Mouse (Mus musculus) gastrocnemius, postnatal 36 days (tissue): ENCODE results near the gene Eci1. TPM values are rescaled to one million over a fixed set of nuclear protein-coding genes. Genes with fewer than 3 reads are reported as not detected.
"Not testable (repeated sequence)": the region's sequence is repeated elsewhere in the genome, so short reads cannot be mapped to it uniquely, and the experiment has no call there.

ENCODE experiments used
- DNase-seq, 2 experiments: peaks; one replicate each; pipeline ENCODE4 v3.0.0; 2022
- intact Hi-C: fragments of 180-260 bp; cut with DNase I; formaldehyde crosslinking; loops from one replicate; pipeline ENCODE4 v1.15.1; 2025
- total RNA-seq, 2 experiments: library from RNA; stranded (reverse); gene quantifications; 2 replicates each; pipeline ENCODE4 v1.2.3; 2021

The Eci1 gene
- total RNA-seq, 2 experiments from 2014 or later: 129 to 179 TPM

- intact Hi-C loops: no loop called here
- DNase-seq: no peak
Measured at GRCm38 (mm10) chr17:24429201-24429983, 3.0 kb downstream of the Eci1 start.

DNA sequence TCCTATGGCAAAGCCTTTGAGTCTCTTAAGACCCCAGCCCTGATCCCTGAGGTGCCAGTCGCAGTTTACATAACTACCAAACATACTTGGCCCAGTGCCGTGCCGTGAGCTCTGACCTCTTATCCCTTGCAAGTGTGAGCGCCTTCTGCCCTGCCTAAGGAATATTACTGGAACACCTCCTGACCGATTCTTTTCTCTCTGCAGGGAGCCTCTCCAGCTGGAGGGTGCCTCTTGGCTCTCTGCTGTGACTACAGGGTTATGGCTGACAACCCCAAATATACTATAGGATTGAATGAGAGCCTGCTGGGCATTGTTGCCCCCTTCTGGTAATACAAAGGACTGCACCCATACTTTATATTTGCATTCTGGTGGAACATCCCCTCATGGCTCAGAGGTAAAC, 10.6 kb downstream of the Eci1 start:
- DNase-seq: no peak
- intact Hi-C loops: no loop called here

- intact Hi-C loops: no loop called here
- no peak for DNase-seq
Measured at GRCm38 (mm10) chr17:24440377-24440776, 13.9 kb downstream of the Eci1 start.

DNA sequence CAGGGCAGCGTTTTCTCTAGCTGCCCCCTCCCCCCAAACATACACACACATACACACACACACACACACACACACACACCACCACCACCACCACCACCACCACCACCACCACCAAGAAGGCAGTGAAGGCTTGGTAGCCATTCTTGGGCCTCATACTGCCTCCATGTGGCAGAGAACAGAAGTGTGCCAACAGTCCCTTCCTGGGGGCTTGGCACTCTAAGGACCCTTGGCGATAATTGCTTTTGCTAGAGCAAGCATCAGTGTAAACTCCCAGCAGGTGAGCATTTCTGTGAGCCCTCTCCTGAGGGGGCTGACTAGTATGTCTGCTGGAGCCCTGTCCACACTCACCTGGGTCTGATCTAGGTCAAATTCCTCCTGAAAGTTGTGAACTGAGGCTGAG, 14.7 kb downstream of the Eci1 start:
- no peak for DNase-seq
- intact Hi-C loops: no loop called here

DNA sequence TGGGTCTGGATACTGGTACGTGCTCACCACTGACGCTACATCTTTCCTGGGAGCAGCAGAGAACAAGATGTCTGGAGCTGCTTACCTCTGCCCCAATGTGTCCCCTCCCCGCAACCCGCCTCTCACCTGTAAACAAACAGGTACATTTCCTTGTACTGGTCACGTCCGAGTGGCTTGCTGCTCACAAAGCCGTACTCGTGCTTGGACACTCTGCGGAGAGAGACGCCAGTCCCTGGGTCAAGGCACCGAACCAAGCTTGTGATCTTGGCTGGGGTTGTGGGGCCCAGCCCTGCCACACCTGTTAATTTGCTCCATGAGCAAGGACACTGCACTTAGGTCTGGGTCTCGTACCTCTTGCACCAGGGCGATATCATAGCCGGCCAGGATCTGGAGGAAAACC, 15.7 kb downstream of the Eci1 start:
- intact Hi-C loops: no loop called here

DNA sequence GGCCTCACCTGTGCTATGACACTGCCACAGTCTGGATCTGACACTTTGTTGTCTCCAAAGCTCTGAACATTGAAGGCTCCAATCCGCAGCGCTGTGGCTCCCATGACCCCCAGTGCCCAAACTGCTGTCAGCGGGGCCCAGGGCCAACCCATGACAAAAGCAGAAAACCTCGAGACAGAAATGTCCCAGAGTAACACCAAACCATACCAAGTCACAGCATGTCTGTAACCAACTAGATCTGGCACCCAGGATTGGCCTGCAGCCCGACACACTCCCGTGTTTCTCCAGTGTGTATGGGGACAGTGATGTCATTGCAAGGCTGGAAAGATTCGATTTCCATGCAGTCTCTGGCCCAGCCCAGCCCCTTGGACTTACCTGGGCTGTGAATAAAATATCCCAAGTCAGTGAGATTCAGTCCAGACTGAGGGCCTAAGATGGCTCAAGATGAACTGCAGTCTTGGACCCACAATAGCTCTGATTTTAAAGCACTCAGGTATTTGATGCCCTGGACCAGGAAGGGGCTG, 16.3 kb downstream of the Eci1 start, which contains the start of gene Dnase1l2:
Dnase1l2 (minus strand) TSS at position 474 of the 524 bp plus-strand sequence.
- intact Hi-C loops: no loop called here
- no peak for DNase-seq

More for the DNA sequence above, 15.7 kb downstream of the Eci1 start:
- no peak for DNase-seq

- no peak for DNase-seq
- intact Hi-C loops: no loop called here
Measured at GRCm38 (mm10) chr17:24443409-24443808, 17.0 kb downstream of the Eci1 start.

DNA sequence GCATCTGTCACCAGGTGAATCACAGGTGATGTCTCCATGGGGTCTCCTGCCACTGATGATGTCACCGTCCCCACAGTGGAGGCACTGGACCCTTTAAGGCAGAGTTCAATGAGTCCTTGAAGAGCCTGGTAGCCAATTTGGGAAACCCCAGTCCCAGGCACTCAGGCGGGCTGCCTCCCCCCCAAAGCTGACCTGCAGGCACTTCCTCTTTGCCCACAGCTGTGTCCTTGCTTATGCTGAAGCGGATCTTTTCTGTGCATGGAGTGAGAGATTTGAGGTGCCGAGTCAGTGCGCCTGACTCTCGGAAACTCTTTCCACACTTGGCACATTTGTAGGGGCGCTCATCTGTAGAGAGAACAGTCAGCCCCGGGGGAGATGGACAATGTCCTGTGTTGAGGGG, 20.1 kb downstream of the Eci1 start:
- no peak for DNase-seq
- intact Hi-C loops: no loop called here

GRCm38 (mm10) chr17:24449507-24449906, 23.1 kb downstream of the Eci1 start:
- DNase-seq: no peak
- intact Hi-C loops: no loop called here

GRCm38 (mm10) chr17:24451220-24451619, 24.8 kb downstream of the Eci1 start:
- DNase-seq: no peak
- intact Hi-C loops: no loop called here

DNA sequence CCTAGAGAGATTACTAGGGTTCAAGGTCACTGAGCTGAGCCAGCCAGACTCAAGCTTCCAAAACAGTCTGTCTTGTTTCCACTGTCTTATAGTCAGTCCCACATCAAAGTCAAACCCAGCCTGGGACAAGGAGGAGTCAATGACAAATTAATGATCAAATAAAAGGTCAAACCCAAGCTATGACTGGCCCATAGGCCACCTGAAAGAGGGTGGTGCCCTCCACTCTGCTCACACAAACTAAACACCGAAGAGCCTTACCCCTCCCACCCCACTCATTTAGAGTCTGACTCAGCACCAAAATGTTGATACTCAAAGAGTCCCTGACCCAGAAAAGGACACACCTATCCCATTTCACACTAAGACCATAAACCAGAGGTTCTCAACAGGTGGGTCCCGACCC, 26.9 kb downstream of the Eci1 start:
- intact Hi-C loops: no loop called here
- DNase-seq: no peak

GRCm38 (mm10) chr17:24454218-24454755, 27.8 kb downstream of the Eci1 start:
- intact Hi-C loops: no loop called here

GRCm38 (mm10) chr17:24454756-24455522, 28.5 kb downstream of the Eci1 start:
- intact Hi-C loops: no loop called here
- DNase-seq: peak; percentile 97 to 99

More at GRCm38 (mm10) chr17:24454218-24454755, 27.8 kb downstream of the Eci1 start:
- DNase-seq: no peak

- intact Hi-C loops: not testable (repeated sequence)
Measured at GRCm38 (mm10) chr17:24455523-24456206, 29.2 kb downstream of the Eci1 start.

GRCm38 (mm10) chr17:24461580-24461979, 35.1 kb downstream of the Eci1 start:
- intact Hi-C loops: no loop called here
- no peak for DNase-seq

More at GRCm38 (mm10) chr17:24455523-24456206, 29.2 kb downstream of the Eci1 start:
- DNase-seq: not testable (repeated sequence)

DNA sequence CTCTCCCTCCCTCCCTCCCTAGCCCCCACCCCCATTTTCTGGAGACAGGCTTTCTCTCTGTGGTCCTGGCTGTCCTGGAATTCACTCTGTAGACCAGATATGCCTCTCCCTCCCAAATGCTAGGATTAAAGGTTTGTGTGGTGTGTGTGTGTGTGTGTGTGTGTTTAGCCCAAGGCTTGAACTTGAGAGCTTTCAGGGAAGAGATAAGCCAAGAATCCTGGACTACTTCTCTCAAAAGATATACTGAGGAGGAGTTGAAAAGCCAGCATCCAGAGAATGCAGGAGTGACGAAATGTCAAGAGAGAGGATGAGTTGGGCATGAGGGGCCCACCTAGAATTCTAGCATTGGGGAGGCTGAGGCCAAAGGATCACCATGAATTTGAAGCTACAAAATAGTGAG, 36.5 kb downstream of the Eci1 start:
- DNase-seq: no peak
- intact Hi-C loops: no loop called here

DNA sequence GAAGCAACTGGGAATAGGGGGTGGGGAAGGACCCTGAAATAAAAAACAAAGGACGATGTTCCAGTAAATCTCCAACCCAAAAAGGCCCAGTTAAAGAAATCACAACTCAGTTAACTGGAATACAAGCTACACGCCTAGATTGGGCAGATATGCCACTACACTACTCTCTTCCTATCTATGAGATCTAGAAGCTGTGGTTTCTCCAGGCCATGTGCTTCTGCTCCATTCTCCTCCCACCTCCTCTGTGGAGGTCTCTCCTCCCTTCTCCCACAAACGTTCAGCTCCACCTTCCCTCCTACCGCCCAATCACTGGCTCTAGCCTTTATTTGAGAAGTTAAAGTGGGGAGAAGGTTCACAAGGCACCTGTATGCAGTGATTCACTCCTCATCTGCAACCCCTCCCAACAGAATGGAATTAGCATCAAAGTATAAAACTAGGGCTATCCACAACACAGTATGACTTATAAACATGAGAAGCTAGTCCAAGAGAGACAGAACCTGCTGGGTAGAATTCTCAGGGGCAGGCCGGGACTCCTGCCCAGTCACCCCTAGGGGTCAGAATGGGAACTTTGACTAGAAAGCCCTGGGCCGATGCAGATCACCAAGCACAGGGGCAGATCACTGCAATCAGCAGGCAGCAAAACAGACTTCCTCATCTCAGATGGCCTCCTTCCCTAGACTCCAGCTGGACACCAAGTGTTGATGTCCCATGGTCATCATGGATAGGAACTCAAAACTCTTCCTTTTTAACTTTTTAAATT, 37.1 kb downstream of the Eci1 start:
- intact Hi-C loops: no loop called here
- no peak for DNase-seq

DNA sequence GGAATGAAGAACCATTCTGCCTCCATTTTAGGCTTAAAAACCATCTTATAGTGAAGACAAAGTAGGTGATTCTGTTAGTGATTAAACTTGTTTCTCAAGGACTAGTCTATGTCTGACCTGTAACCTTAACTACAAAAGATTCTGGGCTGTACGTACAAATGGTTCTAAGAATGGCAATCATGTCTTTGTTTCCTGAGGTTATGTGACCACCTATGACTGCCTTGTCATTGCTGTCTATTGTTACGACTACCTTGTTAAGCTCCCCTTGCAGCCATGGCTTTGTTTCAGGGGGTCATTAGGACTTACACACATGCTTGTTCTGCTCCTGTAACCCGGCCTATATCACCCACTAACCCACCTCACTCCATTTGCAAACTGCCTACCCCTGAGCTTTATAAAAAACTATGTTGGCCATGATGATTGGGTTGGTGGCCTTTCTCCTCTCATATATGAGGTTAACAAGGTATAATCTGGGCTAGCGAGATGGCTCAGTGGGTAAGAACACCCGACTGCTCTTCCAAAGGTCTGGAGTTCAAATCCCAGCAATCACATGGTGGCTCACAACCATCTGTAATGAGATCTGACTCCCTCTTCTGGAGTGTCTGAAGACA, 42.3 kb downstream of the Eci1 start:
- intact Hi-C loops: no loop called here
- DNase-seq: no peak

DNA sequence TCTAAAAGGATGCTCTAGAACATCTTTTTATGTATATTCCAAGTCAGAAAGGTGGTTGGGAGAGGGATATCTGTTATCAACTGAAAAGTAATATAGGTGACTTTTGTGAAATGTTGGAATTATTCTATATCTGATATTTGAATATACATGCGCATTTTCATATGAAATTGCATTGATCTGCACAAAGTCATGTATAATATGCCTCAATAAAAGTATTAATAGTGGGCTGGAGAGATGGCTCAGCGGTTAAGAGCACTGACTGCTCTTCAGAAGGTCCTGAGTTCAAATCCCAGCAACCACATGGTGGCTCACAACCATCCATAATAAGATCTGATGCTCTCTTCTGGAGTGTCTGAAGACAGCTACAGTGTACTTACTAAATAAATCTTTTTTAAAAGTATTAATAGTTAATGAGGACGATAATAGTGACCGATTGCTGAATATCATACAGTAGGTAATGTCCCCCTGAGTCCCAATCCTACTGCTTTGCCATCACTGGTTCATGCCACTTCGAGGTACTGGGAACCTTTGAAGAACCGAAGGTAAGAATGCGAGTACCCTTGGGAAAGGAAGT, 43.0 kb downstream of the Eci1 start:
- intact Hi-C loops: no loop called here
- no peak for DNase-seq
